Mouse (Mus musculus) heart, embryonic 13.5 days (tissue): ENCODE data around the gene Rsph6a. TPM values are rescaled to one million over a fixed set of nuclear protein-coding genes. Genes with fewer than 3 reads are reported as not detected.

Source experiments
- ATAC-seq: fragments of 200-750 bp; cut with Nextera tagmentation; 2 replicates; pipeline ENCODE4 v1.8.0; 2017; ENCODE audit warnings: moderate TSS enrichment; ENCODE audit not compliant: insufficient number of reproducible peaks, low FRiP score, low TSS enrichment; ENCODE audit errors: extremely low read depth
- H3K27ac ChIP-seq: fragments of 300-500 bp; sonication (generic); replicated peaks from 2 replicates; pipeline ENCODE4 v1.5.1; 2015; ENCODE audit warnings: moderate library complexity, mild to moderate bottlenecking, inconsistent platforms
- H3K27me3 ChIP-seq: fragments of 300-500 bp; sonication (generic); replicated peaks from 2 replicates; pipeline ENCODE4 v1.6.1; 2015; ENCODE audit warnings: mild to moderate bottlenecking, inconsistent platforms
- H3K36me3 ChIP-seq: fragments of 300-500 bp; sonication (generic); 2 replicates; pipeline ENCODE4 v1.6.1; 2015; ENCODE audit warnings: mild to moderate bottlenecking, inconsistent platforms
- H3K4me1 ChIP-seq: fragments of 300-500 bp; sonication (generic); 2 replicates; pipeline ENCODE4 v1.6.1; 2015; ENCODE audit warnings: inconsistent platforms
- H3K4me2 ChIP-seq: fragments of 300-500 bp; sonication (generic); 2 replicates; pipeline ENCODE4 v1.6.1; 2015; ENCODE audit warnings: inconsistent platforms, mild to moderate bottlenecking, moderate library complexity
- H3K4me3 ChIP-seq: fragments of 300-500 bp; sonication (generic); 2 replicates; pipeline ENCODE4 v1.5.1; 2015; ENCODE audit warnings: moderate library complexity, mild to moderate bottlenecking, inconsistent platforms
- H3K9ac ChIP-seq: fragments of 300-500 bp; sonication (generic); 2 replicates; pipeline ENCODE4 v1.6.1; 2015; ENCODE audit warnings: inconsistent platforms, mild to moderate bottlenecking, moderate library complexity
- H3K9me3 ChIP-seq: fragments of 300-500 bp; sonication (generic); 2 replicates; pipeline ENCODE4 v1.6.1; 2016; ENCODE audit warnings: inconsistent platforms
- WGBS: fragments of 180-500 bp; shearing (Covaris S2); methylation state at CpG from one replicate; pipeline ENCODE4 v1.1.7; 2015; ENCODE audit warnings: mixed read lengths; 5-methylcytosine and 5-hydroxymethylcytosine counted together
- polyA plus RNA-seq: library from polyadenylated mRNA; unstranded; fragments of >200 nt; fragmentation: Nextera tagmentation; extraction: Ambion mirVana; gene quantifications from 2 replicates; pipeline ENCODE4 v1.2.1, GENCODE M21; 2015

Rsph6a gene
- polyA plus RNA-seq, 1 experiment from 2014 or later = not detected

DNA sequence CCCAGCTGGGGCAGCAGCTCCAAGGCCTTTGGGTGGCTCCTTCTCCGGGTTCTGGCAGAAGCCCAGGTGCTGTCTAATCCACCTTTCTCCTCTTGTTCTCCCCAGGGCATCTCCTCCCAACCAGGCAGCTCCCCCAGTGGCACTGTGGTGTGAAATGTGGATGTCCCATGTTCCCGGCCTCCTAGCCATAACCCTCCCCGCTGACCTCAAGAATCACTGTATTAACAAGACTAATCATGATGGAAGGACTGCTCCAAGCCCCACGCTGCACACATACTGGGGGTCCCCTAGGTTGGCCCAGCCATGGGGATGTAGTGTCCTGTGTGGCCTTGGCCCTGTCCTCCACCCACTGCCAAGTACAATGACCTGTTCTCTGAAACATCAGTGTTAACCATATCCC, 27.7 kb downstream of the Rsph6a start:
- H3K27ac ChIP-seq = peak overlapping the region; percentile 84
- peaks cover 73% of the 10 kb centered on the region for H3K4me1 ChIP-seq
- H3K9me3 ChIP-seq = no peaks in the 10 kb centered on the region
- no peak overlapping the region for H3K4me3 ChIP-seq
- ATAC-seq = no peak
- 82% methylated on average over 4 of the region's 4 CpGs for WGBS
- H3K36me3 ChIP-seq = peaks cover 58% of the 10 kb centered on the region
- 0 out of 2 replicates have a peak overlapping the region, but pooled peaks have one; percentile 65 for H3K4me2 ChIP-seq
- H3K27me3 ChIP-seq = no peaks in the 10 kb centered on the region
- peak overlapping the region; percentile 80 for H3K9ac ChIP-seq

GRCm38 (mm10) chr7:19083096-19083495, 28.6 kb downstream of the Rsph6a start:
- Histone ChIP-seq H3K27me3 (no peaks in the 10 kb centered on the region), H3K9me3 (no peaks in the 10 kb centered on the region), H3K4me3 (peak overlapping the region; percentile 46), H3K36me3 (peaks cover 63% of the 10 kb centered on the region), H3K4me1 (peaks cover 63% of the 10 kb centered on the region), H3K27ac (peak overlapping the region; percentile 84), H3K9ac (peak overlapping the region; percentile 80), H3K4me2 (peak overlapping the region; percentile 65)
- no peak for ATAC-seq
- 23% methylated on average over 6 of the region's 6 CpGs for WGBS

GRCm38 (mm10) chr7:19083701-19084100, 29.2 kb downstream of the Rsph6a start, which contains the start of gene Dmpk:
Dmpk (plus strand) TSS chr7:19083849.
- no peaks in the 10 kb centered on the region for H3K27me3 ChIP-seq
- no peak for ATAC-seq
- H3K9me3 ChIP-seq = no peaks in the 10 kb centered on the region
- H3K4me2 ChIP-seq = peak within 1 kb of the TSS; percentile 65
- H3K36me3 ChIP-seq = peaks cover 63% of the 10 kb centered on the region
- peak within 1 kb of the TSS; percentile 46 for H3K4me3 ChIP-seq
- peaks cover 60% of the 10 kb centered on the region for H3K4me1 ChIP-seq
- peak within 1 kb of the TSS; percentile 84 for H3K27ac ChIP-seq
- WGBS = 29% methylated on average over 10 of the region's 10 CpGs
- peak within 1 kb of the TSS; percentile 80 for H3K9ac ChIP-seq

DNA sequence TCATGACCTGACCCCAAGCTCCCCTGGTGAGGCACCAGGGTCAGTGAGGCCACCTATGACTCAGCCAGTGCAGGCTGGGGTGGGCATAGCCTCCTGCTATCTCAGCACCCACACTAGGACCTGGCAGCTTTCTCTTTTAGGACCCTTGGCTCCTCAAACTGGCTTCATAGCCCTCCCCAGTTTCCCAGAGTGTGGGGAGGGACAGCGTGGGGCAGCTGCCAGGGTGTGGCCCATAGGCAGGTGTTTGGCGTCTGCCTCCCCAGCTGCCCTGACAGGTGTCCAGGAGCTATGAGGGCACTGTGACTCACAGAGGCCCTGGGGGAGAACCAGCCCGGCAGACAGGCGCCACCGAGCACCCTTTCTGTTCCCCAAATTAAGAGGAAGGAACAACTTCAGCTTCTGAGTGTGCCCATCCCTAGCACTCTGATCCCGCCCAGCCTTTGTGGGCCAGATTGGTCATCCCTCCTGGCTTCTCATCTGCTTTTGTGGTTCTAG, 29.8 kb downstream of the Rsph6a start:
- Histone ChIP-seq H3K27me3 (no peaks in the 10 kb centered on the region), H3K9me3 (no peaks in the 10 kb centered on the region), H3K4me2 (peak overlapping the region; percentile 65), H3K4me1 (peaks cover 56% of the 10 kb centered on the region), H3K4me3 (peak overlapping the region; percentile 46), H3K27ac (peak overlapping the region; percentile 84), H3K9ac (peak overlapping the region; percentile 80), H3K36me3 (peaks cover 60% of the 10 kb centered on the region)
- 68% methylated on average over 6 of the region's 6 CpGs for WGBS
- no peak for ATAC-seq

DNA sequence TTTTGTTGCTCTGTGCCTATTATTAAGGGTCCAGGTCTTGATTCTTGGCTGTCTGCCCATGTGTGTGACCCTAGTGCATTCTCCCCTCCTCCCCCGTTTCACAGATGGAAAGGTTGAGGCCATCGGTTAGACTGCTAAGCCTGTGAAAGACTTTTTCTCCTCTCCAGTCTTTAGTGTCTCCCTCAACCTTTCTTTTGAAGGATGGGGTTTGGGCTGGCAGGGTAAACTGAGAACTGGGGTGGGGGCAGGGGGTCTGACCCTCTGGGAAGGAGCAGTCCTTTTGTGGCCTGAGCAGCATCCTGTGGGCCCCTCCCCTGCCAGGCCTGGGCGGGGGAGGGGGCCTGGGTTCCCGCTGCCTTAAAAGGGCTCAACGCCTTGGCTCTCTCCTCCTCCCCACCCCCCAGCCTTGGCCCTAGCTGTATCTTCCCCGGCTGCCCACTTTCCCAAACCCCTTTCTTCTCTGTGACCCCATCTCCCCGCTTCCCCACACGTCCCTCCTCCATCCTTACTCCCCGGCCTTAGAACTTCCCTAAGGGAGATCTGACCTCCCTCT, 30.5 kb downstream of the Rsph6a start:
- Histone ChIP-seq H3K27me3 (no peaks in the 10 kb centered on the region), H3K36me3 (peaks cover 59% of the 10 kb centered on the region), H3K9me3 (no peaks in the 10 kb centered on the region), H3K4me2 (peak overlapping the region; percentile 65), H3K4me1 (peaks cover 56% of the 10 kb centered on the region), H3K4me3 (peak overlapping the region; percentile 46), H3K9ac (peak overlapping the region; percentile 80), H3K27ac (peak overlapping the region; percentile 84)
- WGBS = 24% methylated on average over 9 of the region's 9 CpGs
- no peak for ATAC-seq

DNA sequence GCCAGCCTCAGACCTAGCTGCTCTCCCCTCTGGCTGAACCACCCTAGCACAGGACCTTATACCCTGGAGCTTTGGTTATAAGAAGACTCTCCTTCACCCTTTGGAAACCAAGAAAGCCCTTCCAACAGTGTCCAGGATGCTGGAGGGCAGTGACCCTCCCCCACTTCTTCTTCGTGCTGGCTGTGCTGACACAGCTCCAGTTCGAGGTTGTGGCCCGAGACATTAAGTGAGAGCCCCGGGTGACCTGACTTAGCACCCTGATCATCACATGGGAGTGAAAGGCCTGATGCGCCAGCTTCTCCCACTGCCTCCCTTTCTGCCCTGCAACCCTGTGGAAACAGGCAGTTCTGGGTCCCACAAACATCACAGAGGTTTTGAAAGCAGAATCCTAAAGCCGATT, 31.0 kb downstream of the Rsph6a start:
- H3K9ac ChIP-seq = peak overlapping the region; percentile 80
- peaks cover 4% of the 10 kb centered on the region; the same call in 1 of the 2 replicates for H3K27me3 ChIP-seq
- WGBS = 11% methylated on average over 6 of the region's 6 CpGs
- H3K36me3 ChIP-seq = peaks cover 59% of the 10 kb centered on the region
- peaks cover 56% of the 10 kb centered on the region for H3K4me1 ChIP-seq
- H3K9me3 ChIP-seq = no peaks in the 10 kb centered on the region
- peak overlapping the region; percentile 84 for H3K27ac ChIP-seq
- peak overlapping the region; percentile 65 for H3K4me2 ChIP-seq
- no peak for ATAC-seq
- H3K4me3 ChIP-seq = peak overlapping the region; percentile 46

GRCm38 (mm10) chr7:19086042-19086441, 31.6 kb downstream of the Rsph6a start:
- Histone ChIP-seq H3K9me3 (no peaks in the 10 kb centered on the region), H3K27ac (peak overlapping the region; percentile 84; the same call in 1 of the 2 replicates), H3K36me3 (peaks cover 59% of the 10 kb centered on the region), H3K4me2 (peak overlapping the region; percentile 65), H3K4me1 (peaks cover 56% of the 10 kb centered on the region), H3K9ac (peak overlapping the region; percentile 80), H3K27me3 (peaks cover 9% of the 10 kb centered on the region), H3K4me3 (peak overlapping the region; percentile 46)
- no peak; the same call in 1 of the 2 replicates for ATAC-seq
- 13% methylated on average over 14 of the region's 14 CpGs for WGBS

DNA sequence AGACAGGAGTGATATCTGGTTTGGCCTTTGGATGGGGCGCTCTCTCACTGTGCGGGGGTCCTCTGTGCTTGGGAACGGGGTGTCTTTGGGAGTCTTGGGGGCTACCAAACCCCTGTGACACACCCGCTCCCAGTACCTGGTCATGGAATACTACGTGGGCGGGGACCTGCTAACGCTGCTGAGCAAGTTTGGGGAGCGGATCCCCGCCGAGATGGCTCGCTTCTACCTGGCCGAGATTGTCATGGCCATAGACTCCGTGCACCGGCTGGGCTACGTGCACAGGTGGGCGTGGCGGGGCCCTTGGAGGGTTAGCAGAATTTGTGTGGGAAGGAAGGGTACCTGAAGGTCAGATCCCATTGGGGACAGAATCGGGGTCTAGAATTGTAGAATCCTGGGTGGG, 32.3 kb downstream of the Rsph6a start:
- H3K9ac ChIP-seq = peak overlapping the region; percentile 80; the same call in 1 of the 2 replicates
- H3K9me3 ChIP-seq = no peaks in the 10 kb centered on the region
- peaks cover 59% of the 10 kb centered on the region for H3K36me3 ChIP-seq
- 61% methylated on average over 18 of the region's 18 CpGs for WGBS
- peaks cover 61% of the 10 kb centered on the region for H3K4me1 ChIP-seq
- peaks cover 9% of the 10 kb centered on the region for H3K27me3 ChIP-seq
- no peak overlapping the region; the same call in 1 of the 2 replicates for H3K4me2 ChIP-seq
- ATAC-seq = no peak
- H3K27ac ChIP-seq = no peak overlapping the region
- H3K4me3 ChIP-seq = no peak overlapping the region

DNA sequence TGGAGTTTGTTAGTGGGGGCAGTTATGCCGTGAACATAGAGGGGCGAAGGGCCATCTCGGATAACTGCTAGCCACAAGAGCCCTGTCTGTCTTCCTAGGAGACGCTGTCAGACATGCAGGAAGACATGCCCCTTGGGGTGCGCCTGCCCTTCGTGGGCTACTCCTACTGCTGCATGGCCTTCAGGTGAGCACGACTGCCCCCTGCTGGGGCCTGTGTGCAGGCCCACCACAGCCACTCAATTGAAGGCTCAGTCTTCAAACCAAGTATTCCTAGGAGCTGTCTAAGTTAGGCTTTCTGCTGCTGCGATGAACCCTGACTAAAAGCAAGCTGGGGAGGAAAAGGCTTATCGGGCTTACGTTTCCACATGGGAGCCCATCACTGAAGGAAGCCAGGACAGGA, 34.3 kb downstream of the Rsph6a start:
- 39% methylated on average over 10 of the region's 10 CpGs for WGBS
- peaks cover 59% of the 10 kb centered on the region for H3K4me1 ChIP-seq
- peaks cover 9% of the 10 kb centered on the region for H3K27me3 ChIP-seq
- ATAC-seq = no peak
- H3K36me3 ChIP-seq = peaks cover 51% of the 10 kb centered on the region
- H3K27ac ChIP-seq = no peak overlapping the region
- no peak overlapping the region for H3K4me3 ChIP-seq
- H3K9ac ChIP-seq = no peak overlapping the region
- no peaks in the 10 kb centered on the region for H3K9me3 ChIP-seq
- H3K4me2 ChIP-seq = no peak overlapping the region

DNA sequence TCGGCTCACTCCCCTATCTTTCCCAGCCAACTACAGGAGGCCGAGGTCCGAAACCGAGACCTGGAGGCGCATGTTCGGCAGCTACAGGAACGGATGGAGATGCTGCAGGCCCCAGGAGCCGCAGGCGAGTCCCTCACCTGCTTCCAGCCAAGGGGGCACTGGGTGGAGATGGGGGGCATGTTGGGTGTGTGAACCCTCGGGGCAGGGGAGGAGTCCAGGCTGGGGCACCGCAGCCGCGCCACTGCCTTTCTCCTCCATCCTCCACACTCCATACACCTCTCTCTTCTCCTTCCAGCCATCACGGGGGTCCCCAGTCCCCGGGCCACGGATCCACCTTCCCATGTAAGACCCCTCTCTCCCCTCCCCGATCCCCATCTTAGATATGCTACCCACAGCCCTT, 37.4 kb downstream of the Rsph6a start:
- Histone ChIP-seq H3K4me2 (peak overlapping the region; percentile 92), H3K4me3 (peak overlapping the region; percentile 86), H3K9me3 (no peaks in the 10 kb centered on the region), H3K9ac (peak overlapping the region; percentile 78), H3K36me3 (peaks cover 49% of the 10 kb centered on the region), H3K27me3 (peaks cover 9% of the 10 kb centered on the region), H3K27ac (peak overlapping the region; percentile 99), H3K4me1 (peaks cover 40% of the 10 kb centered on the region)
- 46% methylated on average over 14 of the region's 17 CpGs for WGBS
- ATAC-seq = no peak

GRCm38 (mm10) chr7:19092381-19093173, 38.1 kb downstream of the Rsph6a start:
- Histone ChIP-seq H3K27me3 (peaks cover 9% of the 10 kb centered on the region), H3K4me1 (peaks cover 47% of the 10 kb centered on the region), H3K27ac (peak overlapping the region; percentile 99), H3K4me3 (peak overlapping the region; percentile 86), H3K9me3 (no peaks in the 10 kb centered on the region), H3K9ac (peak overlapping the region; percentile 78), H3K36me3 (peaks cover 49% of the 10 kb centered on the region), H3K4me2 (peak overlapping the region; percentile 92)
- 7% methylated on average over 38 of the region's 38 CpGs for WGBS
- ATAC-seq = peak; percentile 38
